Mouse (Mus musculus) heart, embryonic 11.5 days (tissue): ENCODE results near the gene Tbxa2r. TPM values are rescaled to one million over a fixed set of nuclear protein-coding genes. Genes with fewer than 3 reads are reported as not detected.

ENCODE experiments used
- ATAC-seq: fragments of 200-750 bp; cut with Nextera tagmentation; replicated peaks from 2 replicates; pipeline ENCODE4 v1.8.0; 2017; ENCODE audit warnings: moderate library complexity; ENCODE audit not compliant: insufficient number of reproducible peaks, low FRiP score, low TSS enrichment
- H3K27ac ChIP-seq: fragments of 300-500 bp; sonication (generic); 2 replicates; pipeline ENCODE4 v1.5.1; 2014; ENCODE audit warnings: mild to moderate bottlenecking, low read depth, low read length
- H3K27me3 ChIP-seq: fragments of 300-500 bp; sonication (generic); 2 replicates; pipeline ENCODE4 v1.6.1; 2014; ENCODE audit warnings: mild to moderate bottlenecking, low read length, mixed read lengths; ENCODE audit not compliant: control insufficient read depth, insufficient read depth
- H3K36me3 ChIP-seq: fragments of 300-500 bp; sonication (generic); 2 replicates; pipeline ENCODE4 v1.6.1; 2014; ENCODE audit warnings: mild to moderate bottlenecking, low read length, moderate library complexity, mixed read lengths; ENCODE audit not compliant: control insufficient read depth, insufficient read depth
- H3K4me1 ChIP-seq: fragments of 300-500 bp; sonication (generic); 2 replicates; pipeline ENCODE4 v1.6.1; 2014; ENCODE audit warnings: low read length; ENCODE audit not compliant: control insufficient read depth, insufficient read depth
- H3K4me2 ChIP-seq: fragments of 300-500 bp; sonication (generic); 2 replicates; pipeline ENCODE4 v1.6.1; 2014; ENCODE audit warnings: mild to moderate bottlenecking, moderate library complexity
- H3K4me3 ChIP-seq: fragments of 300-500 bp; sonication (generic); 2 replicates; pipeline ENCODE4 v1.5.1; 2014; ENCODE audit warnings: low read depth, low read length
- H3K9ac ChIP-seq: fragments of 300-500 bp; sonication (generic); 2 replicates; pipeline ENCODE4 v1.6.1; 2014; ENCODE audit warnings: mild to moderate bottlenecking, low read depth, low read length, moderate library complexity
- H3K9me3 ChIP-seq: fragments of 300-500 bp; sonication (generic); replicated peaks from 2 replicates; pipeline ENCODE4 v1.6.1; 2016; ENCODE audit warnings: low read length; ENCODE audit not compliant: control insufficient read depth
- WGBS: fragments of 180-500 bp; shearing (Covaris S2); extraction: QIAGEN DNeasy Blood & Tissue Kit; methylation state at CpG from one replicate; pipeline ENCODE4 v1.1.7; 2014; ENCODE audit not compliant: insufficient replicate concordance; 5-methylcytosine and 5-hydroxymethylcytosine counted together
- polyA plus RNA-seq: library from polyadenylated mRNA; unstranded; fragments of >200 nt; fragmentation: Nextera tagmentation; extraction: Ambion mirVana; gene quantifications from 2 replicates; pipeline ENCODE4 v1.2.1, GENCODE M21; 2014

Tbxa2r gene
- polyA plus RNA-seq, 1 experiment from 2014 or later: 10.9 TPM

DNA sequence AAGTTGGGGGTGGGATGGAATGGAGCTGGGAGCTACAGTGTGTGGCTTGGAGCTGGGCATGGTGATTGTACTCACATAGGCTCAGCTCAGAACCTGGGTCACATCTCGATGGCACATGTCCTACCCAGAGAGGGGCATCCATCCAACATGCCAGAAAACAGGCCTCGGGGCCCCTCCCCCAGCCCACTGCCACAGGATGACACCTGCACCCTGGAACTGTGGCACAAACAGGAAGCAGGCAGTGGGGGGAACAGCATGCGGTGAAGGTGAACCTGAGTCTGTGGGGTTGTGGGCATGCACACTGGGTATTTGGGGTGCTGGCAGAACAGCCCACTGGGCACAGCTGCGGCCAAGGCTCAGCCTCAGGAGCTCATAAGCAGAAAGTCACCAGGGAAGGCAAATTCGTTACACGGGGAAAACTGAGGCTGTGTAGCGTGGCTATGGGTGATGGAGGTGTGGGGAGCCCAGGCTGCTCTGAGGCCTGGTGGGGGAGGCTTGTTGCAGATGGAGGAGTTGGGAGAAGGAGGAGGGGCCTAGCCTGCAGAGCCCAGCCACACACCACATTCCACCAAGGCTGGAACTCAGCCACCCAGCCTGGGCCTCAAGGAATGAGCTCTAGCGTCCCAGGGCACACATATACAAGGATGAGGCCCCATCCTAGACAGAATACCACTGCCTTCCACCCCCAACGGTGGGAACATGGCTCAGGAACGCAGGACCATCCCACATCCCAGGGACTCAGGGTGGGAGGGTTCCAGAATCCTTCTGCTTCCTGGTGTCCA is 854 bp downstream of the Tbxa2r start:
- peak overlapping the region; percentile 26; the same call in 1 of the 2 replicates for H3K4me3 ChIP-seq
- WGBS: 58% methylated on average over 10 of the region's 10 CpGs
- H3K9me3 ChIP-seq: no peaks in the 10 kb centered on the region
- peak overlapping the region; percentile 54; the same call in 1 of the 2 replicates for H3K9ac ChIP-seq
- peaks cover 50% of the 10 kb centered on the region for H3K4me1 ChIP-seq
- peaks cover 3% of the 10 kb centered on the region for H3K27me3 ChIP-seq
- H3K4me2 ChIP-seq: peak overlapping the region; percentile 59
- peak; percentile 47 for ATAC-seq
- H3K36me3 ChIP-seq: peaks cover 26% of the 10 kb centered on the region
- peak overlapping the region; percentile 90 for H3K27ac ChIP-seq

DNA sequence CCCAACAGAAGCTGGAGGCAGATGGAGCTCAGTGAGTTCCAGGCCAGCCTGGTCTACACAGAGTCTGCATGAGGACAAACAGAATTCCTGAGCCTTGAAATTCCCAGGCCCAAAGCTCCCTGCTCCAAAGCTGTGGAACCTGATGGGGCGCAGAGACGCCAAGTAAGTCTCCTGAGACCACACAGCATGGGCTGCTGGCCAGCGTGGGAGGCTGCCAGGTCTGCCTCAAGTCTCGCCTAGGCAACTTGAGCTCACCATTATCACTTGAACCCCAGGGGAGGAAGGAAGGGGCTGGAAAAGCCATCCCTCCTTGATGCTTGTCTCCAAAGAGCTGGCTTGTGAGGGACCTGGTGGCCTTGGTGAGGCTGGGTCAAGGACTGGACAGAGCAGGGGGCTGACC is 1.5 kb downstream of the Tbxa2r start:
- Histone ChIP-seq H3K4me3 (no peak overlapping the region), H3K27me3 (peaks cover 3% of the 10 kb centered on the region), H3K9ac (peak overlapping the region; percentile 31; the same call in 1 of the 2 replicates), H3K36me3 (peaks cover 20% of the 10 kb centered on the region), H3K4me1 (peaks cover 50% of the 10 kb centered on the region), H3K27ac (peak overlapping the region; percentile 90), H3K9me3 (no peaks in the 10 kb centered on the region), H3K4me2 (peak overlapping the region; percentile 59)
- 58% methylated on average over 4 of the region's 4 CpGs for WGBS
- no peak for ATAC-seq

DNA sequence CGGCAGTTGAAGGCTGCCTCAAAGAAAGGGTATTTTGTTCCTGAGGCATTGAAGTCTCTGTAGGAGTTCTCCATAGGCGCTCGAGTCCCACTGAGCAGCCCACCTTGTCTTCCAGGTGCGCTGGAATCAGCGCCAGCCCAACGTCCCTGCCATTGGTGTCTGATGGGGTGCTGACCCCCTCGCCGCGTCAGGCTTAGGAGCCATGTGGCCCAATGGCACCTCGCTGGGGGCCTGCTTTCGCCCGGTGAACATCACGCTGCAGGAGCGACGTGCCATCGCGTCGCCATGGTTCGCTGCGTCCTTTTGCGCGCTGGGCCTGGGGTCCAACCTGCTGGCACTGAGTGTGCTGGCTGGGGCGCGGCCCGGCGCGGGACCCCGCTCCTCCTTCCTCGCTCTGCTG is 3.7 kb downstream of the Tbxa2r start:
- H3K9ac ChIP-seq: peak overlapping the region; percentile 67

DNA sequence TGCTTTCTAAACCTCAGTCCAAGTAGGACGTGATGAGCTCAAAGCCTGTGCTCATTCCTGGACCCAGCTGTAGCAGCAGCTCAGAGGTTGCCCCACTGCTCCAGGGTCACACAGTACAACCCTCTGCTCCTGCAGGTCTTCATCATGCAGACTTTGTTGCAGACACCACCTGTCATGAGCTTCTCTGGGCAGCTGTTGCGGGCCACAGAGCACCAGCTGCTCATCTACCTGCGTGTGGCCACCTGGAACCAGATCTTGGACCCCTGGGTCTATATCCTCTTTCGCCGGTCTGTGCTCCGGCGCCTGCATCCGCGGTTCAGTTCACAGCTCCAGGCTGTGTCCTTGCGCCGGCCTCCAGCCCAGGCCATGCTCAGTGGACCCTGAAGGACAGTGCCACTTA is 5.8 kb downstream of the Tbxa2r start:
- 74% methylated on average over 11 of the region's 11 CpGs for WGBS
- Histone ChIP-seq H3K4me2 (no peak overlapping the region), H3K27me3 (peaks cover 17% of the 10 kb centered on the region), H3K36me3 (no peaks in the 10 kb centered on the region; the same call in 1 of the 2 replicates), H3K4me3 (no peak overlapping the region), H3K27ac (no peak overlapping the region), H3K4me1 (peaks cover 36% of the 10 kb centered on the region), H3K9me3 (no peaks in the 10 kb centered on the region), H3K9ac (no peak overlapping the region)
- no peak for ATAC-seq

More for the DNA sequence above, 3.7 kb downstream of the Tbxa2r start:
- Histone ChIP-seq H3K27ac (no peak overlapping the region), H3K4me1 (peaks cover 49% of the 10 kb centered on the region), H3K9me3 (no peaks in the 10 kb centered on the region), H3K4me2 (peak overlapping the region; percentile 57), H3K27me3 (peaks cover 3% of the 10 kb centered on the region), H3K4me3 (peak overlapping the region; percentile 22), H3K36me3 (no peaks in the 10 kb centered on the region; the same call in 1 of the 2 replicates)
- no peak for ATAC-seq
- 18% methylated on average over 29 of the region's 29 CpGs for WGBS

DNA sequence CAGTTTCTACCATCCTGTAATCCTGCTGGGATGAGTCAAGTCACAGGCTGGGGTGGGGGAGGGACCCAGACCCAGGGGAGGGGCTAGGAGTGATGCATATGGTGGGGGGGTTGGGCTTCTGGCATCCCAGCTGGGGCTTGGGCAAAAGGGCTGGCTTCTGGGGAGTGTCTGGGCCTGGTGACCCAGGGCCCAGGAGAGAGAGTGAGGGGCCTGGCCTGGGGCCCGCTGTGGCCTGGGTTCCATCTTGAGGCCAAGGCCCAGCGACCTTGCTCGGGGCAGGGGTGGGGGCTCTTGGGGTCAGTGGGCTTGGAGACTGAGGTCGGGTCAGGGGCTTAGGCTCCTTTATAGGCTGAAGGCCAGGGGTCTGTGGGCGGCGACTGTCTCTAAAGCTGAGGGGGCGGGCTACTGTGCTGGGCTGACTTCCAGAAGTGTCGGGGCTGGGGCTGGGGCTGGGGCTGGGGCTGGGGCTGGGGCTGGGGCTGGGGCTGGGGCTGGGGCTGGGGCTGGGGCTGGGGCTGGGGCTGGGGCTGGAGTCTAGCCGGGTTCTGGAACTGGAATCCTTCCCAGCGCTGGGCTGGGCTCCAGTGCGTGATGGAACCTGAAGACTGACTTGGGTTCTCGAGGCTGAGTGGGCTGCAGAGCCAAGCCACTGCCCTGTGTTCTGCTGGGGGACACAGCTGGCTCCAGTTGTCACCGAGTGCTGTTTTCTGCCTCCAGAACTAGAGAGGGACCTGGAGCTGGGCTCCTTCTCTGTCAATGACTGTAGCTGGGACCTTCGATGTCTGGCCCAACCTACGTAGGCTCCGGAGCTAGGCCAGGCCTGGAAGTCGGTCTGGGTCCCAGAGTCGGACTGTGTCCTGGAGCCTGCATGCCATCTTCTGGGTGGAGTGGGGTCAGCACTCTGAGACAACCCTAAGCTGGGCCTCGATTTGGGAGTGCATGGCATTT is 7.1 kb downstream of the Tbxa2r start:
- H3K9ac ChIP-seq: peak overlapping the region; percentile 39; the same call in 1 of the 2 replicates
- no peak overlapping the region for H3K4me2 ChIP-seq
- ATAC-seq: no peak; the same call in 1 of the 2 replicates
- H3K27ac ChIP-seq: 0 out of 2 replicates have a peak overlapping the region, but pooled peaks have one; percentile 22
- 48% methylated on average over 19 of the region's 19 CpGs for WGBS
- no peaks in the 10 kb centered on the region; the same call in 1 of the 2 replicates for H3K36me3 ChIP-seq
- peaks cover 21% of the 10 kb centered on the region for H3K27me3 ChIP-seq
- H3K4me3 ChIP-seq: no peak overlapping the region
- H3K9me3 ChIP-seq: no peaks in the 10 kb centered on the region
- peaks cover 23% of the 10 kb centered on the region for H3K4me1 ChIP-seq

DNA sequence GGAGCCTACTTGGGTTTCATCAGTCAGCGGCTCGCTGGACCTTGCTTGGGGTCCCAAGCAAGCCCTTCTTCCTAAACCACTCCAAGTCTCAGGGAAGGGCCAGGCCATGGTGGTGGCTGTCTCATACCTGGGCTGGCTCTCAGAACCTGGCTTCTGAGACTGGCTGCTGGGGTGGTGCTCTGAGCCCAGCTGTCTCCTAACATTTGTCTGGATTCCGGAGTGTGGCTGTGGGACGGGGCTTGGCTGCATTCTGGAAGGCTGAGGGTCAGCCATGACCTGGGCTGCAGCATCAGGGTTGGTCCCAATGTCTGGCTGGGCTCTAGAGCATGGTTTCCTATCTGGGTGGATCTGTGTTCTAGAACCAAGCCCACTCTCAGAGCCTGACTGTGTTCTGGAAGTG is 8.0 kb downstream of the Tbxa2r start:
- Histone ChIP-seq H3K4me1 (peaks cover 20% of the 10 kb centered on the region), H3K9ac (no peak overlapping the region), H3K4me2 (no peak overlapping the region)

DNA sequence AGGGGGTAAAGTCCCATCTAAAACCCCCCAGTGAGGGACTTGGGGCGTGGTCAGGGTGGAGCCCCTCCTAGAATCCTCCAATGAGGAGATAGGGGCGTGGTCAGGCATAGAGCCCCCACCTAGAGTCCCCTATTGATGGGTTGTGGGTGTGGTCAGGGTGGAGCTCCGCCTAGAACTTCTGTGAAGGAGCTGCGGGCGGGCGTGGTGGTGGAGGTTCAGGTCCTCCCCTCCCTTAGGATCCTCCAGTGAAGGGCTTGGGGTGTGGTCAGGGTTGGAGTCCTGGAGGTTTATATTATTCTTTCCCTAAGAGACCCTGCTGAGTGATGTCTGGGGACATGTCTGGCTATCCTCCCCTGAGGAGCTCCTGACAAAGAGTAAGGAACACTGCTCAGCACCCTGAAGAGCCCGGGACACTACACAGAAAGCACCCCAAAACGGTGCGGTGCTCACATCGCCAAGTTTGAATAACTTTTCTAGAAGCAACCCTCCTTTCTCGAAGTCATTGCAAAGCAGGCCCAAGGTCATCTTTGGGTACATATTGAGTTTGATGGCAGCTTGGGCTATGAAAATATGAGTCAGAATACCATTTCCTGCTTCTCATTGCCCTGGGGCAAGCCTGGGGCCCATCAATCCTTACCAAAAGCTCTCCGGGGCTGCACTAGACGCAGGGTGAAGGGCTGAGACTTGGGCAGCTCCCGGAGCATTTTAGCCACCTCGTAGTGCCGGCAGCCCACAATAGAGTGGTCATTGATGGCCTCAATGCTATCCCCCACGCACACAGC is 12.2 kb downstream of the Tbxa2r start:
- WGBS: 34% methylated on average over 17 of the region's 17 CpGs
- Histone ChIP-seq H3K27me3 (peaks cover 50% of the 10 kb centered on the region), H3K9me3 (no peaks in the 10 kb centered on the region), H3K9ac (no peak overlapping the region), H3K27ac (no peak overlapping the region), H3K4me2 (no peak overlapping the region), H3K36me3 (no peaks in the 10 kb centered on the region), H3K4me1 (peaks cover 15% of the 10 kb centered on the region; the same call in 1 of the 2 replicates), H3K4me3 (no peak overlapping the region)
- no peak for ATAC-seq

More for the DNA sequence above, 8.0 kb downstream of the Tbxa2r start:
- no peak overlapping the region for H3K4me3 ChIP-seq
- H3K9me3 ChIP-seq: no peaks in the 10 kb centered on the region
- H3K27me3 ChIP-seq: peaks cover 25% of the 10 kb centered on the region
- ATAC-seq: no peak
- H3K36me3 ChIP-seq: no peaks in the 10 kb centered on the region; the same call in 1 of the 2 replicates
- no peak overlapping the region for H3K27ac ChIP-seq
- WGBS: 95% methylated on average over 4 of the region's 4 CpGs
